Mouse (Mus musculus) heart, postnatal 0 days (tissue): ENCODE measurements around the gene Gm10912.

Source experiments
- CTCF ChIP-seq: IDR thresholded peaks from 2 replicates; pipeline ENCODE4 v1.5.1; 2016; ENCODE audit warnings: antibody characterized with exemption, control low read depth, low read depth
- EP300 ChIP-seq: IDR thresholded peaks from 2 replicates; pipeline ENCODE4 v1.6.1; 2016; ENCODE audit warnings: antibody characterized with exemption, low read depth

- no peak for TF ChIP-seq CTCF
- no peak for TF ChIP-seq EP300
These were observed 30.0 kb upstream of the Gm10912 start for GRCm38 (mm10) chr2:104035595-104035994.
